Mouse (Mus musculus) testis, adult 2 months (tissue): ENCODE results near the gene Abr. TPM values are rescaled to one million over a fixed set of nuclear protein-coding genes. Genes with fewer than 3 reads are reported as not detected.

Source experiments
- H3K27ac ChIP-seq: fragments of 200-500 bp; 2 replicates; pipeline ENCODE4 v1.5.1; 2012; ENCODE audit warnings: low read depth, low read length; ENCODE audit not compliant: control insufficient read depth, insufficient read depth
- H3K27me3 ChIP-seq: fragments of 200-500 bp; 2 replicates; pipeline ENCODE4 v1.6.1; 2012; ENCODE audit warnings: mild to moderate bottlenecking, low read length, moderate library complexity; ENCODE audit not compliant: control insufficient read depth, insufficient read depth
- H3K36me3 ChIP-seq: fragments of 200-500 bp; 2 replicates; pipeline ENCODE4 v1.6.1; 2012; ENCODE audit warnings: mild to moderate bottlenecking, low read length; ENCODE audit not compliant: control insufficient read depth, insufficient read depth
- H3K4me1 ChIP-seq: fragments of 200-500 bp; 2 replicates; pipeline ENCODE4 v1.6.1; 2012; ENCODE audit warnings: low read length; ENCODE audit not compliant: control insufficient read depth, insufficient read depth
- H3K4me3 ChIP-seq: fragments of 200-500 bp; 2 replicates; pipeline ENCODE4 v1.5.1; 2012; ENCODE audit warnings: low read depth, mild to moderate bottlenecking, low read length, moderate library complexity, mixed read lengths; ENCODE audit not compliant: control insufficient read depth
- CTCF ChIP-seq: fragments of 200-500 bp; IDR thresholded peaks from 2 replicates; pipeline ENCODE4 v1.5.1; 2012; ENCODE audit warnings: low read depth, mild to moderate bottlenecking, inconsistent platforms, low read length, moderate library complexity; ENCODE audit not compliant: control insufficient read depth, insufficient read depth, insufficient replicate concordance
- POLR2A ChIP-seq: fragments of 200-500 bp; IDR thresholded peaks from 2 replicates; pipeline ENCODE4 v1.6.1; 2012; ENCODE audit warnings: low read depth, mild to moderate bottlenecking, inconsistent platforms, low read length, moderate library complexity; ENCODE audit not compliant: control insufficient read depth
- polyA plus RNA-seq: library from polyadenylated mRNA; depleted of rRNA; stranded (reverse); fragments of >200 nt; gene quantifications from 2 replicates; pipeline ENCODE4 v1.2.3, GENCODE M21; 2012

Gene Abr
- polyA plus RNA-seq, 1 experiment = 6.6 TPM

- TF ChIP-seq CTCF = no peak
- TF ChIP-seq POLR2A = no peak
- no peaks in the 10 kb centered on the region for H3K4me1 ChIP-seq
- no peak overlapping the region for H3K4me3 ChIP-seq
- no peak overlapping the region for H3K27ac ChIP-seq
- H3K36me3 ChIP-seq = no peaks in the 10 kb centered on the region
- H3K27me3 ChIP-seq = no peaks in the 10 kb centered on the region
Observed at GRCm38 (mm10) chr11:76640231-76640630, 18.1 kb upstream of the Abr start.

- no peaks in the 10 kb centered on the region for H3K36me3 ChIP-seq
- no peaks in the 10 kb centered on the region for H3K27me3 ChIP-seq
- H3K4me1 ChIP-seq = no peaks in the 10 kb centered on the region
- H3K27ac ChIP-seq = no peak overlapping the region
- TF ChIP-seq CTCF = no peak
- no peak overlapping the region for H3K4me3 ChIP-seq
Observed at GRCm38 (mm10) chr11:76639269-76639985, 17.3 kb upstream of the Abr start.

- Histone ChIP-seq H3K27me3 (no peaks in the 10 kb centered on the region), H3K4me3 (no peak overlapping the region), H3K4me1 (no peaks in the 10 kb centered on the region), H3K27ac (no peak overlapping the region), H3K36me3 (no peaks in the 10 kb centered on the region)
- TF ChIP-seq POLR2A (no peak), CTCF (no peak)
Observed at GRCm38 (mm10) chr11:76630487-76630886, 8.4 kb upstream of the Abr start.

- H3K4me3 ChIP-seq = no peak overlapping the region
- no peak overlapping the region for H3K27ac ChIP-seq
- no peaks in the 10 kb centered on the region for H3K36me3 ChIP-seq
- no peak for TF ChIP-seq CTCF
- TF ChIP-seq POLR2A = no peak
- no peaks in the 10 kb centered on the region for H3K4me1 ChIP-seq
- H3K27me3 ChIP-seq = no peaks in the 10 kb centered on the region
Observed at GRCm38 (mm10) chr11:76630023-76630422, 7.9 kb upstream of the Abr start.

- Histone ChIP-seq H3K27me3 (no peaks in the 10 kb centered on the region), H3K4me1 (peaks cover 5% of the 10 kb centered on the region)
- TF ChIP-seq POLR2A = no peak
- TF ChIP-seq CTCF = no peak
Observed at GRCm38 (mm10) chr11:76628613-76629012, 6.5 kb upstream of the Abr start.

GRCm38 (mm10) chr11:76624881-76625280, 2.8 kb upstream of the Abr start:
- H3K4me3 ChIP-seq = no peak overlapping the region
- TF ChIP-seq POLR2A (no peak), CTCF (no peak)
- H3K4me1 ChIP-seq = peaks cover 18% of the 10 kb centered on the region
- no peaks in the 10 kb centered on the region for H3K36me3 ChIP-seq
- no peak overlapping the region for H3K27ac ChIP-seq
- no peaks in the 10 kb centered on the region for H3K27me3 ChIP-seq

More at GRCm38 (mm10) chr11:76628613-76629012, 6.5 kb upstream of the Abr start:
- no peak overlapping the region for H3K4me3 ChIP-seq
- H3K36me3 ChIP-seq = no peaks in the 10 kb centered on the region
- H3K27ac ChIP-seq = no peak overlapping the region

GRCm38 (mm10) chr11:76624071-76624470, 2.0 kb upstream of the Abr start:
- H3K36me3 ChIP-seq = no peaks in the 10 kb centered on the region
- H3K4me3 ChIP-seq = no peak overlapping the region
- H3K4me1 ChIP-seq = peaks cover 18% of the 10 kb centered on the region
- no peaks in the 10 kb centered on the region for H3K27me3 ChIP-seq
- no peak overlapping the region for H3K27ac ChIP-seq
- no peak for TF ChIP-seq POLR2A
- no peak for TF ChIP-seq CTCF
